Mouse (Mus musculus) lung, embryonic 16.5 days (tissue): Measurements from ENCODE around the gene Olfr728. TPM values are rescaled to one million over a fixed set of nuclear protein-coding genes. Genes with fewer than 3 reads are reported as not detected.

Source experiments
- ATAC-seq: fragments of 200-750 bp; cut with Nextera tagmentation; 2 replicates; pipeline ENCODE4 v1.8.0; 2017; ENCODE audit warnings: low read depth, mild to moderate bottlenecking, moderate library complexity
- H3K27ac ChIP-seq: fragments of 300-500 bp; sonication (generic); 2 replicates; pipeline ENCODE4 v1.5.1; 2014; ENCODE audit warnings: mild to moderate bottlenecking, control low read depth, low read length
- H3K27me3 ChIP-seq: fragments of 300-500 bp; sonication (generic); 2 replicates; pipeline ENCODE4 v1.6.1; 2014; ENCODE audit warnings: low read depth, low read length, mixed read lengths; ENCODE audit not compliant: control insufficient read depth, insufficient read depth
- H3K36me3 ChIP-seq: fragments of 300-500 bp; sonication (generic); 2 replicates; pipeline ENCODE4 v1.6.1; 2014; ENCODE audit warnings: low read length; ENCODE audit not compliant: control insufficient read depth, insufficient read depth
- H3K4me1 ChIP-seq: fragments of 300-500 bp; sonication (generic); replicated peaks from 2 replicates; pipeline ENCODE4 v1.6.1; 2014; ENCODE audit warnings: low read length, mixed read lengths; ENCODE audit not compliant: control insufficient read depth, insufficient read depth
- H3K4me2 ChIP-seq: fragments of 300-500 bp; sonication (generic); 2 replicates; pipeline ENCODE4 v1.6.1; 2014; ENCODE audit warnings: low read depth, low read length, control low read depth
- H3K4me3 ChIP-seq: fragments of 300-500 bp; sonication (generic); 2 replicates; pipeline ENCODE4 v1.5.1; 2014; ENCODE audit warnings: mild to moderate bottlenecking, low read length, control low read depth
- H3K9ac ChIP-seq: fragments of 300-500 bp; sonication (generic); 2 replicates; pipeline ENCODE4 v1.6.1; 2014; ENCODE audit warnings: low read length, control low read depth
- H3K9me3 ChIP-seq: fragments of 300-500 bp; sonication (generic); 2 replicates; pipeline ENCODE4 v1.6.1; 2016; ENCODE audit warnings: low read length; ENCODE audit not compliant: control insufficient read depth
- WGBS: fragments of 180-500 bp; shearing (Covaris S2); extraction: QIAGEN DNeasy Blood & Tissue Kit; methylation state at CpG from one replicate; pipeline ENCODE4 v1.1.7; 2014; 5-methylcytosine and 5-hydroxymethylcytosine counted together
- polyA plus RNA-seq: library from polyadenylated mRNA; unstranded; fragments of >200 nt; fragmentation: Nextera tagmentation; extraction: Ambion mirVana; gene quantifications from 2 replicates; pipeline ENCODE4 v1.2.1, GENCODE M21; 2015

The Olfr728 gene
- polyA plus RNA-seq = not detected in 2 replicates

GRCm38 (mm10) chr14:50142580-50142979 is at the start of gene Olfr728:
Gene Olfr728 (minus strand): TSS chr14:50142680.
- Histone ChIP-seq H3K4me3 (no peak within 1 kb of the TSS), H3K27me3 (no peaks in the 10 kb centered on the region), H3K4me1 (no peaks in the 10 kb centered on the region), H3K4me2 (no peak within 1 kb of the TSS), H3K27ac (no peak within 1 kb of the TSS), H3K9ac (no peak within 1 kb of the TSS), H3K9me3 (no peaks in the 10 kb centered on the region), H3K36me3 (no peaks in the 10 kb centered on the region)
- 88% methylated on average over 5 of the region's 5 CpGs for WGBS
- ATAC-seq = no peak

- H3K4me3 ChIP-seq = no peak within 1 kb of the TSS
- no peak within 1 kb of the TSS for H3K4me2 ChIP-seq
- H3K9me3 ChIP-seq = no peaks in the 10 kb centered on the region
- WGBS = 39% methylated on average over 1 of the region's 1 CpGs
- H3K36me3 ChIP-seq = no peaks in the 10 kb centered on the region
- H3K4me1 ChIP-seq = no peaks in the 10 kb centered on the region
- H3K9ac ChIP-seq = no peak within 1 kb of the TSS
- no peak within 1 kb of the TSS for H3K27ac ChIP-seq
- no peak for ATAC-seq
- H3K27me3 ChIP-seq = no peaks in the 10 kb centered on the region
These were observed 45.6 kb upstream of the Olfr728 start, which contains the start of gene Olfr730 for GRCm38 (mm10) chr14:50188098-50188497. Gene Olfr730 (minus strand): TSS chr14:50188198.

GRCm38 (mm10) chr14:50152810-50153209 is 10.3 kb upstream of the Olfr728 start, which contains the start of gene Olfr729:
Gene Olfr729 (minus strand): TSS chr14:50152910.
- Histone ChIP-seq H3K9me3 (no peaks in the 10 kb centered on the region), H3K27me3 (no peaks in the 10 kb centered on the region), H3K9ac (no peak within 1 kb of the TSS), H3K27ac (no peak within 1 kb of the TSS), H3K4me1 (no peaks in the 10 kb centered on the region), H3K4me3 (no peak within 1 kb of the TSS), H3K36me3 (no peaks in the 10 kb centered on the region), H3K4me2 (no peak within 1 kb of the TSS)
- ATAC-seq = no peak

GRCm38 (mm10) chr14:50122886-50123285 is 19.6 kb downstream of the Olfr728 start, which contains the start of gene Olfr727:
Gene Olfr727 (plus strand): TSS chr14:50123186.
- WGBS = 78% methylated on average over 1 of the region's 1 CpGs
- Histone ChIP-seq H3K4me2 (no peak within 1 kb of the TSS), H3K36me3 (no peaks in the 10 kb centered on the region), H3K4me3 (no peak within 1 kb of the TSS), H3K9ac (no peak within 1 kb of the TSS), H3K27ac (no peak within 1 kb of the TSS), H3K27me3 (no peaks in the 10 kb centered on the region), H3K9me3 (no peaks in the 10 kb centered on the region), H3K4me1 (no peaks in the 10 kb centered on the region)
- ATAC-seq = no peak

- no peak within 1 kb of the TSS for H3K27ac ChIP-seq
- no peak for ATAC-seq
- H3K9me3 ChIP-seq = no peaks in the 10 kb centered on the region
- WGBS = 54% methylated on average over 1 of the region's 1 CpGs
- no peak within 1 kb of the TSS for H3K4me2 ChIP-seq
- H3K9ac ChIP-seq = no peak within 1 kb of the TSS
- H3K4me1 ChIP-seq = no peaks in the 10 kb centered on the region
- no peaks in the 10 kb centered on the region for H3K27me3 ChIP-seq
- H3K36me3 ChIP-seq = no peaks in the 10 kb centered on the region
- no peak within 1 kb of the TSS for H3K4me3 ChIP-seq
These were observed 51.6 kb downstream of the Olfr728 start, which contains the start of gene Olfr726 for GRCm38 (mm10) chr14:50090853-50091252. Gene Olfr726 (minus strand): TSS chr14:50090953.

Other genes with a start within 250 kb of the Olfr728 start
- not detected in 2 replicates for gene Olfr722, start 240.7 kb downstream of the Olfr728 start, polyA plus RNA-seq
- gene Olfr723, start 210.9 kb downstream of the Olfr728 start, polyA plus RNA-seq = not detected in 2 replicates
- not detected in 2 replicates for gene Olfr724, start 179.4 kb downstream of the Olfr728 start, polyA plus RNA-seq
- gene Olfr725, start 102.3 kb downstream of the Olfr728 start, polyA plus RNA-seq = not detected in 2 replicates
- not detected in 2 replicates for gene Olfr726, start 51.7 kb downstream of the Olfr728 start, polyA plus RNA-seq
- not detected in 2 replicates for gene Olfr727, start 19.5 kb downstream of the Olfr728 start, polyA plus RNA-seq
- gene Olfr729, start 10.2 kb upstream of the Olfr728 start, polyA plus RNA-seq = not detected in 2 replicates
- not detected in 2 replicates for gene Olfr730, start 45.5 kb upstream of the Olfr728 start, polyA plus RNA-seq
- gene Olfr731, start 99.2 kb upstream of the Olfr728 start, polyA plus RNA-seq = not detected in 2 replicates
- not detected in 2 replicates for gene Olfr732, start 141.5 kb upstream of the Olfr728 start, polyA plus RNA-seq
- not detected in 2 replicates for gene Olfr733, start 158.8 kb upstream of the Olfr728 start, polyA plus RNA-seq
- not detected in 2 replicates for gene Olfr734, start 184.1 kb upstream of the Olfr728 start, polyA plus RNA-seq
- not detected in 2 replicates for gene Olfr735, start 206.2 kb upstream of the Olfr728 start, polyA plus RNA-seq
- gene Tlr11, start 215.2 kb upstream of the Olfr728 start, polyA plus RNA-seq = not detected in 2 replicates
- gene Olfr736, start 238.5 kb upstream of the Olfr728 start, polyA plus RNA-seq = not detected in 2 replicates